Mouse (Mus musculus): ENCODE measurements at regions not wholly inside any gene's neighbourhood (a gene's known extent, or its start where the extent isn't known, plus 50 kb on each side); places are given as distances from the start of the nearest gene placed in this dataset.
A peak's percentile ranks its signal among the peaks of the same experiment; 100 is the strongest.
"Not testable (repeated sequence)": the region's sequence is repeated elsewhere in the genome, so short reads cannot be mapped to it uniquely, and the experiment has no call there.

- peak; percentile 49 for DNase-seq
Measured at GRCm38 (mm10) chr14:45807767-45808166, 149.8 kb upstream of the Ddhd1 start.

DNA sequence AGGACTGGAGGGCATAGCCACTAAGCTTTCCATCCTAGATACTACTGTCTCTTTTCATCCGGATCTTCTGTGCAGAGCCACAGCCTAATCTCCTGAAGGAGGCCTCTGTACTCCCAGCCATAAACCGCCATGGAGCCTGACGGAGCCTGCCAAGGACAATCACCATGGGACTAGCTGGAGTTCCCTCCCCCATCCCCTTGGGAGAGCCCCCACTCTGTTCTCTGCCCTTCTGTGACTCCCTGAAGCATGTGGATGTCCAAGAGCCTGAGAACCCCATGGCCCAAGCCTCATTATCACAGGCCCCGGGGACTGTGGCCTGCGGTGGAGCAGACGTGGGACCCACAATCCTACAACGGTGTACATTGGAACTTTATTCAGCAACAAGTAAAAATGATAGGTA is 151.5 kb upstream of the Ddhd1 start:
- DNase-seq = no peak

GRCm38 (mm10) chr14:45810101-45810500 is 152.2 kb upstream of the Ddhd1 start:
- peak; percentile 30 for DNase-seq

DNA sequence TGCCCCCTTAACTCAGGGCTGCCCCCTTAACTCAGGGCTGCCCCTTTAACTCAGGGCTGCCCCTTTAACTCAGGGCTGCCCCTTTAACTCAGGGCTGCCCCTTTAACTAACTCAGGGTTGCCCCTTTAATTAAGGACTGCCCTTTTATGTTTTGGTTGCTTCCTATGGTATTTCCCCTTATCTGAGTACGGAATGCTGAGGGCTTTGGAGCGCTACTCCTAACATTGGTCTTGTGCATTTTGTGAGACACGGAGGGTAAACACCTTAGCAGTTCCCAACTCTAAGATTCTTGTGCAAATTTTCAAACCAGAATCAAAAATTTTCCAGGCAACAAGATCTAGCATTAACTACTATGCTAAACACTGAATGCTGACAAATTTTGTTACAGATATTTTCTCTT is 152.7 kb upstream of the Ddhd1 start:
- DNase-seq = no peak

DNA sequence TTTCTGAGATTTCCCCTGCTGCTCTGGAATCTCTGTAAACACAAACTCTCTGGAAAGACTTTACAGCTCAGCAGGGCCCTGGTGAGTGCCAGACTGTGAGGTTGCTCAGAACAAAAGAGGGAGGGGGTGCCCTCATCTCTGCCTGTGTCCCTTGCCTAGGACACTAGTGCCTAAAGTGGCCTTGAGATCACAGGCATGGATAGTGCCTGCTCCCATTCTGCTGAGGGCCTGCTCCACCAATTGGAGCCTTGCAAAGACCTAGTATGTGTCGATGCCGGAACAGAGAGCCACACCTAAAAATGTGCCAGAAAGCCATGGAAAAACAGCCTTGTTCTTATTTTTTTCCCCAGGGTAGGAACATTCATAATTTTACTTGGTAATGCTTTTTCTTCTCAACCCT is 157.7 kb upstream of the Ddhd1 start:
- DNase-seq = no peak

DNA sequence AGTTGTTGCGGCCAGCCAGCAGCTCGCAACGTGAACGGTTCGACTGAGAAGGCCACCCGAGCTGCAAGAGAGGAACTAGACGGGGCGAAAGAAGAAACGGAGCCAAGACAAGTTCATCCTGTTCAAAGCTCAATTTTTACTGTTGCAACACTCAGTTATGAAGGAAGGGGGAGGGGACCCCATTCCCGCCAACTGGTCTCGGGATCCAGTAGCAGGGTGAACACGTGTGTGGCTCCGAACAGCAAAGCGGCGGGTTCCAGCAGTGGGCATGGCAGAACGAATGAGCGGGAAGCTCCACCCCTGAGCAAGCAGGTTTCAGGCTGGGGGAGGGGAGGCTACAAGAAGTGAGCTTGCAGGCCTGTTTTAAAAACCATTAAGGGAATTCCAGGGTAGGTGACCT is 158.7 kb upstream of the Ddhd1 start:
- not testable (repeated sequence) for DNase-seq

GRCm38 (mm10) chr14:45817756-45818155 is 159.8 kb upstream of the Ddhd1 start:
- no peak for DNase-seq

DNA sequence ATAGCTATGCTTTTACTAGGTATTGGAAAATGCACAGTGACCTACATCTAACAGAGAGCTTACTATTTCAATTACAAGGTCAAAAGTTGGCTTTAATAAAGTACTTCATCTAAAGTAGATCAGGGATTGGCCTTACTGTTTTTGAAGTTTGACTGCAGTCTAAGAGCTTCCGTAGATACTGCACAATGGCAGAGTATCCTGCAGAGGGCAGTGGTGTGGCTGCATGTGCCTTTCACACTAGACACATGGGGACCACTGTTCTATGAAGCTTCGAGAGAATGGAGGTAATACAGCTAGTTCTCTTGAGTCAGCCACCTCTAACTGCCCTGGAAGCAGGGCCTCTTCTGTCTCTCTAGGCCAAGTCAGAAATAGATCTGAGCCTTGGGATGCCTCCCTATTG is 166.7 kb upstream of the Ddhd1 start:
- DNase-seq = no peak

DNA sequence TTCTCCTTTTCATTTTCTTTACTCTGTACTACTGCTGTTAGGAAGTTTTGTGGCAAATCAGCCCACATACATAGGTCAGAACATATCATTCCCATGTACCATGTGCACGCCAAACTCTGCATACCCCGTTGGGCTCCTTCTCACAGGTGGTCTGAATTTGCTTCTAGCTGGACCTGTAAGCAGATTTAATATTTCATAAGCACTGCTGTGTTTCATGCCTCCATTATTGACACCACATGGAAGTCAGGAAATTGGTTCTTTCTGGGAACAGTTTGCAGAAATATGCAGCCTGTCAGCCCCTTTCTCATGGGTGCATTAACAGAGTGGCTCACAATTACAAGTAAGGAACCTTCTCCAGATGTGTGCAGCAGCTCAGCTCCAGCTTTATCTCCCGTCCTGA is 168.1 kb upstream of the Ddhd1 start:
- no peak for DNase-seq

GRCm38 (mm10) chr14:45827096-45827495 is 169.2 kb upstream of the Ddhd1 start:
- no peak for DNase-seq

DNA sequence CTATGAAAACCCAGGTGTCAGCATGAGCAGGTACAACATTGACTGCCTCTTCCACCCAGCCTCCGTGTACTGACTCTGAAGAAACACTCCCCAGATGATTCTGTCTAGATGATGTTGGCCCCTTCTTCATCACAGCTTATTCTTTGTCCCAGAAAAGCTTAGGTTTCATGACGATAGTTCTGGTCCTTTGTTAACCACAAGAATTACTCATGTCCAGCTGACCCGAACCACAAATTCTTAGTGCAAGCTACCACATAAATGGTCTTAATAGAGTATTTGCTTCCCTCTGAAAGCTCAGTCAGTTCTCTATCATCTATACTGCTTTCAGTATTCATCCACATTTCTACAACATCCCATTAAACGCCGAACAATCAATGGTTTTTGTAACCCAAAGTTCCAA is 172.5 kb upstream of the Ddhd1 start:
- DNase-seq = no peak

GRCm38 (mm10) chr14:45837039-45837438 is 179.1 kb upstream of the Ddhd1 start:
- DNase-seq = no peak

GRCm38 (mm10) chr14:45843829-45844228 is 185.9 kb upstream of the Ddhd1 start:
- no peak for DNase-seq

DNA sequence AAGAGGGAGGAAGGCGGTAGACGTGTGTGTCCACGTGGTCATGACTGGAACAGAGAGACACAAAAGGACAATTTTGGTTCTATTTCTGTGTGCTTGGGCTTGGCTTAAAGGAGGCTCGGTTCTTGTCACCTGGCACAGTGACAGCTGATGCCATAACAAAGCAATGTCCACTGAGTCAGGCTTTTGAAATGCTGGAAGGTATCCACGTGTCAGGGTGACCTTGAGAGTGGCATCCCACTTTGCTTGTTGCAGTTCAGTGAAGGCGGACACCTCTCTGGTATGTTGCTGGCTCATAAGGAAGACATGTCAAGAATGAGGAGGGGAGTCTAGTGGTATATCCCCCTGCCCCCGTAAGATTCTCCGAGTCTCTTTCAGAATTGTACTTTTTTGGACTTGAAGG is 192.6 kb upstream of the Ddhd1 start:
- DNase-seq = no peak

GRCm38 (mm10) chr14:45878428-45878827 is 220.5 kb upstream of the Ddhd1 start:
- peak; percentile 54 for DNase-seq

DNA sequence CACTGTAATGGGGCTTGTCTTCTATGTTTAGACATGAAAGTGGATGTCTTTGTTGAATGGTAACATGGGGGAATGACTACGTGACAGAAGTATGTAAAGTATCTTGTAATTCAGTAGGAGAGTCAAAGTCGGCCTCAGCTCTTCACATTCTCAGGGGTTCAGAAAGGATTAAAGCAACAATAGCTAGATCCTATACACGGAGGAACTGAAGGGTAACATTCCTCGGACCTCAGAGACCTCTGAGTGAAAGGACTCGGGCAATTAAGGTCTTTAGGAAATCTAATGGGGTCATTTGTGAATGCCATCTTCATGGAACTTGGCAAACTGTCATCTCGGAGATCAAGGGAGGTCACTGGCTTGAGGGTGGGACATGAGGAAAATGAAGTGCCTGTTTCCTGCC is 262.8 kb upstream of the Ddhd1 start:
- DNase-seq = no peak

GRCm38 (mm10) chr14:45943581-45943980 is 285.6 kb upstream of the Ddhd1 start:
- peak; percentile 17 for DNase-seq

DNA sequence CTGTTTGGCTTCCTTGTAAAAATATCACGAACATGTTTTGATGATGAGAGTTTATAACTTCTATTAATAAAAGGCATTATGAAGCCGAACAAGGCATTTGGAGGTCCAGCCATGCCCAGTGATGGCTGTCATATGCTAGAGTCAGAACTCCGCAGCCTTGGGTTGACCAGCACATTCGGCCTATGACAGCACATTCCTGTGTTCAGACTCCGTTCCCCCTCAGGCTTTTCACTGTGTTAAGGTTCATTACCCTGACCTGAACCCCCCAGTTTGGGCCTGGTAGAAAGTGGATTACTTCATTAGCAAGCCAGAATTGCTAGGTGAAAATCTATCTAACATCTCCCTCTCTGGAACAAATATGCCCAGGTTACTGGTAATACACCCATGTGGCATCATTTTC is 286.2 kb upstream of the Ddhd1 start:
- DNase-seq = peak; percentile 49

DNA sequence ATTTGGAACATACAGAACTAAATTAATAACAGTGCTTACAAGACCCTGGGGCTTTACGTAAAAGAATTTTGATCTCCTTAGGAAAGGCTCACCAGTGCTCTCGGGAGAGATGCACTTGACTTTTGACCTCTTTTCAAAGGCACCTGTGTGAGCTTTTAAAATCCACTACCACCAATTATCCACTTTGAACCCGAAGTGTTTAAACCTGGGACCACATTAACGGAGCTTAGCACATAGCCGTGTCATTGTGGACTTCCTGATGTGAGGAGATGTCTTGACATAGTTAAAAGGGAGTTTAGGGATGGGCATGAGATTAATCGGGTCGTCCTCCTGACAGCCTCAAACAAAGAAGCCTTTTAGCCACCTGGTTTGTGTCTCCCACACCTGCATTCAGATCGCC is 286.6 kb upstream of the Ddhd1 start:
- DNase-seq = peak; percentile 5

GRCm38 (mm10) chr14:45956624-45957023 is 298.7 kb upstream of the Ddhd1 start:
- no peak for DNase-seq

GRCm38 (mm10) chr14:45962474-45962873 is 304.5 kb upstream of the Ddhd1 start:
- no peak for DNase-seq

GRCm38 (mm10) chr14:45964043-45964442 is 306.1 kb upstream of the Ddhd1 start:
- DNase-seq = no peak

DNA sequence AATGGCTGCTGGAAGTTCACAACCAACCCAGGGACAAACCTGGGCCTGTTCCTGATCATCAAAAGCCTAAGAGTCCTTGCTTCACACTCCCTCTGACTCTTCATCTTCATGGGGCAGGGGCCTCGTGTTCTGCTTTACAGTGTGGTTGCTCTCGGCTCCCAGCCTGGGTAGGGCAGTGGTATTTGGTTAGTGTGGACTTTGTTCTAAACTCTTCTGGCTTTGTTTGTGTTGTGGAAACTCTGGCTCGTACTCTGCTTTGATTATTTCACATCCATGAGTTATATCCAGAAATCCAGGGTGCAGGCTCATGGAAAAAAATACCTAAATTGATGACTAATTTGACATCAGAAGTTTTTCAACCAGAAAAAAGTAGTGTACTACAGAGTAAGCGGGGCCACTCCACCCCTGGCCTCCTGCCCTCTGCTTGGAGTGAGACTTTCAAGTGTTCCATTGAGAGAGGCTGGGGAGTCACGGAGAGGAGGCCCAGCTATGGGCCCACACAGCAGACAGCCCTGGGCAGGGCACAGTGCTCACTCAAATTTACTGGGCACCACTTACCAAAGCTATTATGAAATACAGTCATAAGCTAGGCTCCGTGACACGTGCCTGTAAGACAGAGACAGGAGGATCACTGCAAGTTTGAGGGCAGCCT is 325.4 kb upstream of the Ddhd1 start:
- no peak for DNase-seq

GRCm38 (mm10) chr14:45984135-45984892 is 326.4 kb upstream of the Ddhd1 start:
- no peak for DNase-seq
